Mouse (Mus musculus) olfactory bulb, adult 2 months (tissue): ENCODE measurements at regions not wholly inside any gene's neighbourhood (a gene's known extent, or its start where the extent isn't known, plus 50 kb on each side); places are given as distances from the start of the nearest gene placed in this dataset.

Experiments used
- CTCF ChIP-seq: fragments of 200-500 bp; IDR thresholded peaks from 2 replicates; pipeline ENCODE4 v1.5.1; 2012; ENCODE audit warnings: low read depth, mild to moderate bottlenecking, low read length, moderate library complexity; ENCODE audit not compliant: insufficient read depth
- POLR2A ChIP-seq: fragments of 200-500 bp; IDR thresholded peaks from 2 replicates; pipeline ENCODE4 v1.6.1; 2012; ENCODE audit warnings: mild to moderate bottlenecking, low read depth, low read length, moderate library complexity; ENCODE audit not compliant: insufficient read depth

- TF ChIP-seq POLR2A (no peak), CTCF (no peak)
Observed at GRCm38 (mm10) chr4:153251311-153251710, 231.3 kb downstream of the Ajap1 start.
